Mouse (Mus musculus) retina, postnatal 7 days (tissue): ENCODE results near the gene Nceh1.
"Not testable (repeated sequence)": the region's sequence is repeated elsewhere in the genome, so short reads cannot be mapped to it uniquely, and the experiment has no call there.

Source experiments
- DNase-seq: peaks from one replicate; pipeline ENCODE4 v3.0.0-alpha.2; 2012; ENCODE audit warnings: low read depth, low spot score

The Nceh1 gene

GRCm38 (mm10) chr3:27228530-27229309 is 46.0 kb downstream of the Nceh1 start:
- DNase-seq, result no peak

- DNase-seq, result no peak
Measured at GRCm38 (mm10) chr3:27233361-27233760, 50.6 kb downstream of the Nceh1 start.

DNA sequence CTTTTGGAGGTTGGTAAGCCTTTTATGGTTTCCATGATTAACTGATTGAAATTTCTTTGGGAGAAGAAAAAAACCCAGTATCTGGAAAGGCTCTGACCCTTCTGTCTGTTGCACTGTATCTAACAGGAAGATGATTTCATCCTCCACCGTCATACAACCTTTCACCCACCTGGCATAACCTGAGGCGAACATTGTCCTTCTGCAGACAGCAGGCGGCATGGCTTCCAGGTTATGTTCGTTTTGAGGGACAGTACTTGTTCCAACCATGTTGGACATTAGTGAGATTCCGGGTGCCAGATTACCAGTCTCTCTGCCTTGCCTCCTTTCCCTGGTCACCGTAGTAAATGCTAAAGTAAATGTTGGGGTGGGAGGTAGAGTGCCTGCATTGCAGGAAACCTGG is 51.1 kb downstream of the Nceh1 start:
- no peak for DNase-seq

GRCm38 (mm10) chr3:27234976-27235375 is 52.2 kb downstream of the Nceh1 start:
- no peak for DNase-seq

GRCm38 (mm10) chr3:27237226-27237625 is 54.5 kb downstream of the Nceh1 start:
- DNase-seq, result peak; percentile 23

GRCm38 (mm10) chr3:27238563-27238962 is 55.8 kb downstream of the Nceh1 start:
- DNase-seq, result no peak

- DNase-seq, result no peak
Measured at GRCm38 (mm10) chr3:27239568-27239967, 56.8 kb downstream of the Nceh1 start.

DNA sequence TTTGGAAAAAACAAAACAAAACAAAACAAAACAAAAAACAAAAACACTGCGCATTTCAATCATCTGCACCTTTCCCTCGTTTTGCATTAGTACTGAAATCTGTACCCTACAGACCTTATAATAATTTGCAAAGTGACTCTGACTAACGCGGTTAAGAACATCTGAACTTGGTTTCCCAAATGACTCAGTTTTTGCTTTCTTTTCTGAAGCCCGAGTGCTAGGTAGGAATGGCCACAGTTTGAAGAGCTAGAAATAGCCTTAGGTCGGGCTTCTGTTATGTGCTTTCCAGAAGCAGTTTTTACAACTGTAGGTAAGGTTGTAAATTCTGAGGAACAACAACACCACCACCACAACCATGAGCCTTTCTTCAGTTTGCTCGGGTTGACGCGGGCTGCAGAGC is 59.1 kb downstream of the Nceh1 start:
- no peak for DNase-seq

- DNase-seq, result no peak
Measured at GRCm38 (mm10) chr3:27246166-27246565, 63.4 kb downstream of the Nceh1 start.

DNA sequence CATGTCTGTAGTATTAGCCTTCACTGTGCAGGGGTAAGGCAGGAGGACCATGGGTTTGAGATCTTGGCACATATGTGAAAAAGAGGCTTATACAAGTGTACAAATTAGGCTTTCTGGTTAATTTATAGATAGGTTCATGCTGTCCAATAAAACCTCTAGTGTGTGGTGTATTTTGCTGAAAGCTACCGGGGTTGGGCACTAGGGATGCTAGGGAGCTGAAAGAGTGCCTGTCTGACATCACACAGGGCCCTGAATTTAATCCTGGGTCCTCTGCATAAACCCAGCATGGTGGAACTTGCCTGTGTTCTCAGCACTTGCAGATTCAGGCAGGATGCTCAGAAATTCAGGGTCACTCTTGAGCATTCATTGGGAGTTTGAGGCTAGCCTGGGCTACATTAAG is 65.0 kb downstream of the Nceh1 start:
- DNase-seq, result no peak

- DNase-seq, result no peak
Measured at GRCm38 (mm10) chr3:27249030-27249429, 66.3 kb downstream of the Nceh1 start.

DNA sequence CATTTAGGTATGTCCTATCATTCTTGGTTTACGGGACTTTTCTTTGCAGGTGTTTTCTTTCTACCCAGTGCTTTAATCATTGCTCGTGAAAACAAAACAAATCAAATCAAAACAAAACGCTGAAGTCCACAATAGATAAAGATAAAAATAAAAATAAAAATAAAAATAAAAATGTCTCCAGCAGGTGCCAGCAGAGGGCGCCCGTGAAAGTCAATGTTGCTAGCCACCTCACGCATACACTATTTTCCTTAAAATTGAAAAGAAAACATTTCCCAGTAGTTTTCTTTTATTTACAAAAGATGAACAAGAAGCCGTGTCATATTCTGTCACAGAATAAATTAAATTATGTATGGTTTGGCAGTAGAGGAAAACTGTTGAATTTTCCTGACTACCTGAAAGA is 68.2 kb downstream of the Nceh1 start:
- no peak for DNase-seq

- DNase-seq, result no peak
Measured at GRCm38 (mm10) chr3:27258461-27258860, 75.7 kb downstream of the Nceh1 start.

- DNase-seq, result no peak
Measured at GRCm38 (mm10) chr3:27260393-27260792, 77.6 kb downstream of the Nceh1 start.

DNA sequence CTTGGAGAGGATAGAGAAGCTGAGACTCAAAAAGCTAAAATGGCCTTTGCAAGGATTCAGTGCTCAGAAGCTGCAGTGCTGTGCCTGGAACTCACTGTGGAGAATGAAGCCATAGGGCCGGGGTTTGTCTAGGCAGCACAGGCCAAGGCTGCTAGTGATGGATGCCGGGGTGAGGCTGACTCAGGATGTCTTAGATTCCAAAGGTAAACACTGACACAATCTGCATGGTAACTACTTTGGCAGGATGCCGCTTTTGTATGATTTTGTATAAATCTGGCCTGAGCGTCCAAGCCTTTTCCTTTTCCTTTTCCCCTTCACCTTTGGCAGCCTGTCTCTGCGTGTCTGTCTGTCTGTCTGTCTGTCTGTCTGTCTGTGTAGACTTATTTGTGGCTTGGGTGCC is 84.6 kb downstream of the Nceh1 start:
- DNase-seq, result no peak

DNA sequence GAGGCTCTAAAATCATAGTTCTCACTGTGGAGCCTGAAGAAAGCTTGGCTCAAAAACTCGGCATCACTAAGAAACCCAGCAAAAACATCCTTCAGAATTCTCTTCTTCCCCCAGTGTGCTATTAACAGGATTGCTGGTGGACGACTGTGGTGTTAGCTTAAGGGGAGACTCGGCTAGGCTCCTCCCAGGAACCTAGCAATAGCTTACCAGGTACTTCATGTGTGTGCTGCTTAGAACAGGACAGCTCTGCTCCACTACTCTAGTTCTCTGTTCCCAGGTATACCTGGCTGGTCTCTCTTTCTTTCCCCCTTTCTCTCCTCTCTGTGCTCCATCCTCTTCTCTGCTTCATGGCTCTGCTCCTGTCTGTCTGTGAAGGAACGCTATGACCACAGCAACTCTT is 85.1 kb downstream of the Nceh1 start:
- DNase-seq, result no peak

- no peak for DNase-seq
Measured at GRCm38 (mm10) chr3:27269151-27269550, 86.4 kb downstream of the Nceh1 start.

DNA sequence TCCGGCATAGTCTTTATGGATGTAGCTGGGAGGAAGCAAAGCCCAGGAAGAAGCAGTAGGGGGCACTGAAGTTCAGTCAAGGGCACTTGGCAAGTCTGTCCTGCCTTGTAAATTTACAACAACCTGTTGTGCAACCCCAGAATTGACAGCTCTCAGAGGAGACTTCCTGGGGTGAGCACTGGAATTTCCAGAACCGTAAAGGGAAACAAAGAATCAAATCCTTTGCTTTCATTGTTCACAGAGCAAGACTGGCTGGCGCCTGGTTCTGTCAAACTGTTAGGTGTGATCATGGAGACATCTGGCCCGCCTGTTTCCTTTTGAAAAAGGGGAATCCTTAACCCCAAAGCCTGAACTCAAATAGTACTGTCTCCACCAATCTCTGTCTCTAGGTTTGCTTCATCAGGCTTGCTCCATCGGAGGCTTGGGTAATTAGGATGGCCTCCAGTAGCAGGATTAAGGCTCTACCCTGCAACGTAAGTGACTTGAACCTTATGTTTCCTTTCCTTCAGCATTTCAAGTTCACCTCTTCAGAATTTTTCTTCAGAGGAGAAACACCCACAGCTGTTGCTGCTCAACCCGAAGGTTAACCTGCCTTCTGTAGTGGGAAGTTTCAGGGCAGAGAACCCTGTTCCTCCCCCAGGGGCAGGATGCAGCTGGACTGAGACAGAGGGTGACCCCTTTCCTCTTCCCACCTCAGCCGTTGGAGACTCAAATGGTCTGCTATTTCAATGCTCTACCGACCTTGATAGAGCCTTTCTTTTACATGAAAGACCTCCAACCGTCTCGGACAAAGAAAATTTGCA is 87.6 kb downstream of the Nceh1 start:
- DNase-seq, result no peak

GRCm38 (mm10) chr3:27272926-27273745 is 90.4 kb downstream of the Nceh1 start:
- no peak for DNase-seq

DNA sequence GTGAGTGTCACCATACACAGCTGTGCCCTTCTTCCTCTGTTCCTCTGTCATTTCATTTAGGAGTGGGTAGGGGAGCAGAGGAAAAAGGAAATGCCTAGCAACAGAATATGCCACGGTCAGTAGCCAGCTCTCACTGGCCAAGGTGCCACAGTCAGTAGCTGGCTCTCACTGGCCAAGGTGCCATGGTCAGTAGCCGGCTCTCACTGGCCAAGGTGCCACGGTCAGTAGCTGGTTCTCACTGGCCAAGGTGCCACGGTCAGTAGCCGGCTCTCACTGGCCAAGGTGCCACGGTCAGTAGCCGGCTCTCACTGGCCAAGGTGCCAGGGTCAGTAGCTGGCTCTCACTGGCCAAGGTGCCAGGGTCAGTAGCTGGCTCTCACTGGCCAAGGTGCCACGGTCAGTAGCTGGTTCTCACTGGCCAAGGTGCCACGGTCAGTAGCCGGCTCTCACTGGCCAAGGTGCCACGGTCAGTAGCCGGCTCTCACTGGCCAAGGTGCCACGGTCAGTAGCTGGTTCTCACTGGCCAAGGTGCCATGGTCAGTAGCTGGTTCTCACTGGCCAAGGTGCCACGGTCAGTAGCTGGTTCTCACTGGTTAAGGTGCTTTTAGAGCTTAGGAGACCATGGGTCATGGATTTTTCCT is 96.6 kb downstream of the Nceh1 start:
- DNase-seq, result not testable (repeated sequence)

DNA sequence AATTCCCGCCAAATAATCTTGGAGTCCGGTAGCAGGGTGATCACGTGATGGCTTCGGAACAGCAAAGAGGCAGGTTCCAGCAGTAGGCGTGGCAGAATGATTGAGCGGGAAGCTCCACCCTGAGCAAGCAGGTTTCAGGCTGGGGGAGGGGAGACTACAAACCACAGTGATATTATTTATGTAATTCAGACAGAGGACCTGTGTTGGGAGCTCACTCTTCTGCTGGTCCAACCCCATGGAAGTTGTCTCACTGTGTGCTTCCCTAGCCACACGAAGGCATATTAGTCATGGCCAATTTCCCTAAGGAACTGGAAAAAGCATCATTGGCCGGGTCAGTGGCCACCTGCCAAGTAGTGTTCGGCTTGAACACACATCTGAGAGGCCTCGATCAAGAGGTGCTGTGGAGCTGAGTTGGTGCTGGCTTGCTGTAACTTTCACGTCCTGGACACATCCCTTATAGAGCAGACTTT is 97.5 kb downstream of the Nceh1 start:
- no peak for DNase-seq
